Mouse (Mus musculus) c-Kit-negative CD71-positive TER-119-positive erythroid progenitor cells, embryonic 14.5 days (primary cell): ENCODE measurements around the gene Dmc1.

Source experiments
- DNase-seq: peaks from one replicate; pipeline ENCODE4 v3.0.0-alpha.2; 2013; ENCODE audit warnings: low read depth, low spot score

Gene Dmc1

GRCm38 (mm10) chr15:79604990-79605665, at the start of gene Dmc1:
Gene Dmc1 (minus strand): TSS chr15:79605109.
- DNase-seq: no peak

- DNase-seq: peak; percentile 43
Measured at GRCm38 (mm10) chr15:79651481-79651880, 46.6 kb upstream of the Dmc1 start.

- DNase-seq: peak; percentile 37
Measured at GRCm38 (mm10) chr15:79650569-79650968, 45.7 kb upstream of the Dmc1 start.

- DNase-seq: no peak
Measured at GRCm38 (mm10) chr15:79648130-79648529, 43.2 kb upstream of the Dmc1 start.

GRCm38 (mm10) chr15:79645483-79645882, 40.6 kb upstream of the Dmc1 start:
- no peak for DNase-seq

GRCm38 (mm10) chr15:79641135-79641817, 36.4 kb upstream of the Dmc1 start:
- DNase-seq: no peak

GRCm38 (mm10) chr15:79630471-79630870, 25.6 kb upstream of the Dmc1 start:
- DNase-seq: no peak

GRCm38 (mm10) chr15:79619770-79620414, 15.0 kb upstream of the Dmc1 start:
- DNase-seq: no peak

- no peak for DNase-seq
Measured at GRCm38 (mm10) chr15:79618456-79618855, 13.5 kb upstream of the Dmc1 start.

GRCm38 (mm10) chr15:79617135-79617534, 12.2 kb upstream of the Dmc1 start:
- DNase-seq: no peak

GRCm38 (mm10) chr15:79616729-79617128, 11.8 kb upstream of the Dmc1 start:
- no peak for DNase-seq

GRCm38 (mm10) chr15:79615501-79615900, 10.6 kb upstream of the Dmc1 start:
- no peak for DNase-seq

GRCm38 (mm10) chr15:79609226-79609625, 4.3 kb upstream of the Dmc1 start:
- no peak for DNase-seq

GRCm38 (mm10) chr15:79608214-79608613, 3.3 kb upstream of the Dmc1 start:
- DNase-seq: no peak

- no peak for DNase-seq
Measured at GRCm38 (mm10) chr15:79607757-79608156, 2.8 kb upstream of the Dmc1 start.

- DNase-seq: no peak
Measured at GRCm38 (mm10) chr15:79606161-79606560, 1.3 kb upstream of the Dmc1 start.

GRCm38 (mm10) chr15:79600176-79600575, 4.7 kb downstream of the Dmc1 start:
- DNase-seq: no peak

- DNase-seq: no peak
Measured at GRCm38 (mm10) chr15:79598715-79599114, 6.2 kb downstream of the Dmc1 start.

GRCm38 (mm10) chr15:79581581-79581980, 23.3 kb downstream of the Dmc1 start:
- no peak for DNase-seq

- no peak for DNase-seq
Measured at GRCm38 (mm10) chr15:79577671-79578426, 27.1 kb downstream of the Dmc1 start.

- no peak for DNase-seq
Measured at GRCm38 (mm10) chr15:79576947-79577346, 28.0 kb downstream of the Dmc1 start.
